Mouse (Mus musculus): ENCODE measurements around the gene Tcte2.

Tcte2 gene

DNA sequence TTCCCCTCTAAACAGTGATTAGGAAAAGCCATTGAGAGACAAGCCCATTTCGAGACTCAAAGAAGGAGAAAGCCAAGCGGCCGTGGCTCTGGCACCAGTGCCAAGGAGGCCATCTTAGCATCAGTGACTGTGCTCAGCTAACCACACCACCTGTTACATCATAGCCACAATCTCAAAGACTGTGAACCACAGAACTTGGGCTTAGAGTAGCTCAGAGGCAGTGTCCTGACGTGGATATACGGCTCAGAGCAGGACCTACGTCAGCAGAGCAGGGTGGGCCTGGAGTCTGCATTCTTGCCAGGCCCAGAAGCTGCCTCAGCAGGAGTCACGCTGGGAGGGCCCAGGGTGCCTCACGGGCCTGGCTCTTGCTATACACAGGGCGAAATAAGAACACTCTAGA is 46.1 kb downstream of the Tcte2 start:
- no peak for DNase-seq

- no peak for DNase-seq
These were observed 47.0 kb downstream of the Tcte2 start for GRCm38 (mm10) chr17:13714654-13715053.

- DNase-seq: no peak
These were observed 47.5 kb downstream of the Tcte2 start for GRCm38 (mm10) chr17:13714128-13714527.

- no peak for DNase-seq
These were observed 49.1 kb downstream of the Tcte2 start for GRCm38 (mm10) chr17:13712518-13712917.

GRCm38 (mm10) chr17:13712116-13712515 is 49.5 kb downstream of the Tcte2 start:
- no peak for DNase-seq

DNA sequence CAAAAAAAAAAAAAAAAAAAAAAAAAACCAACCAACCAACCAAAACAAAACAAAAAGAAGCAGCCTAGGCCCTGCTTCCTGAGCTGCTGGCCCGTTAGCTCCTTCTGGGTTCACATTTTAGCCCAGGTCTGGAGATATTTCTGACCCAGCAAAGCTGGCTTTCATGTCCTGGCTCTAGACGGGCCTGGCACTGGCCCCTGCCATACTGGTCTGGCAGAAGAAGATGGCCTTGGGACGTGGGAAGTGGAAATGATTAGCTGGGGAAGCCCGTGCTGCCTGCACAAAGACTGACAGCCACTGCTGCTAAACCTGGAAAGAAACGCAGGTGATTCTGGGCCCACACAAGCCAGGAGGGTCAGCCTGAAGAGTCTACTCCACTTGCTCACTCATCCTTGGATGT is 50.5 kb downstream of the Tcte2 start:
- DNase-seq: no peak

- peak; percentile 97 for DNase-seq
These were observed 56.1 kb downstream of the Tcte2 start for GRCm38 (mm10) chr17:13705481-13705921.

DNA sequence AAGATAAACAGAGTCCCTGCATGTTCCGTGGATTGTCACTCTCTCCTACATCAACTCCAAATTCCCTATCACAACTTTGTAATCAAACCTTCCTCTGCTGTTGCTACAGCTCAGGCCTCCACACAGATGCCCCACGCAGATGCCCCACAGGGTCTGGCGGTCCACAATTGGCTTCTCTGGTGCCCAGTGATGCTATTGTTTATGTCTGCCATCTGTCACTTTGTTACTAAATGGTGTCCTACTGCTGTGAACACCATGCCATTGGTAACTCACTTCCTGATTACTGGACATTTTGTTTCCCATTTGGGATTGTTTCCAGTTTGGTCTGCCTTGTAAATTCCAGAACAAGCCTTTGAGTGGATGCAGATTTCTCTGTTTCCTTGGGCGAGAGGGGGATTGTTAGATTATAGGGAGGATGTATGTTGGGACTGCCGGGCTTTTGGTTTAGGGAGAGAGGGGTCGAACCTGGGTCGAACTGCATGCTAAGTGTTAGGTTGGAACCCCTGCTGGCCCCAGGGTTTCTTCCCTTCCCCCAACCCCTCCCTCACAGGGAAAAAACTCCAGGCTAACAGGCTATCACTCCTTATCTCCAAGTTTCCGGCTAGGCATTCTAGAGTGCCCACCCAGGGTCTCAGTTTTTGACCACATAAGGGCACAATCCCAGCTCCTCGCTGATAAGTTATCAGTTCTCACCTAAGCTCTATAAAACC is 57.9 kb downstream of the Tcte2 start:
- no peak for DNase-seq

DNA sequence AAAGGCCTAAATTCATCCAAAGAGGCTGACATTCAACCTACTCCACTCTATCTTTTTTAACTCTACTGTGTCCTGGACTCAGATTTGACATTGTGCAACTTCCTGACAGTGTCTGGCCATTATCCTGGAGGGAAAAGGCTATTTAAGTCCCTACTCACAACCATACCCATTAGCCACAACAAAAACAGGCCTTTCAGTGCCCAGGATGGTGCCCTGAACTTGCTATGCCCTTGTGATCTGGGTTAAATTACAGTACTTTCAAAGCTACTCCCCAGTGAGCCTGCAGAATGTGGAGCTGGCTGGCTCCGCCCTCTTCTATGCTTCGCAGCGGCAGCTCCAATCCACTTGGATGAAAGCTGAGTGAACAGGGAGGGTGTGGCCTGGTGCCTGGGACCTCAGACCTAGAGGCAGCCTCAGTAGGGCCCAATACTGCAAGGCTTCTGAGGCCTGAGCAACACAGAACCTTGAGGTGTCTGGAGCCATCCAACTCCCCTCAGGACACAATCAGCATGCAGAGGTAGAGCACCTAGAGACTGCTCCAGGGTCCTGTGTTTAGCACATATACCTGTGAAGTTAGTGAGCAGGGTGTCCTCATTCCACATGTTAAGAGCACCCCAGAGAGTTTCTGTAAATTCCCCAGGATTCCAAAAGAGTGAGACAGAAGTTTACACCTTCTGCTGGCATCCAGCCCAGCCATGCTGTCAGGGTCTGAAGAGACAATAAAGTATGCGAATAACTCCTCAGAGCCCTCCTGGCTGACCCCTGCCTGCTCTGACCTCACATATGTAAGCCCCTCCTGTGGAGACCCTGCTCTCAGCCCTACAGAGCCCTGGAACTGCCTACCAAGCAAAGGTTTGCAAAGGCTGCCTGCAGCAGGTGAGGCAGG is 61.3 kb downstream of the Tcte2 start:
- peak; percentile 98 for DNase-seq

DNA sequence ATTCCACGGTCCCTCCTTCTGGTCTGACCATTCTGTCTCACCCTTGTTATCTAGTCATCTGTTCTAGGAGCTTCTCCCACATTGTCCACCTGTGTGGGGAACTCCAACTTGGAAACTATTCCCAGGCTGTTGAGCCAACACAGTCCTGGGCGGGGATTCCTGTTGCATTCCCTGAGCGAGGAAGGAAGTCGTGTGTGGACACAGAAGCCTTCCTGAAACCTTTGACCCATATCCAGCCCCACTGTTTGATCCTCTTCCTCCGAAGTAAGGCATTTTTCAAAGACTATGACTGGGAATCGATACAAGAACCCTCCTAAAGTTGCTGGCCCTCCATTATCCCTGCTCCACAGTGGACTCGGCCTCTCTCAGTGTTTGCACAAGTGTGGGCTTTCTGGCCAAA is 61.9 kb downstream of the Tcte2 start:
- DNase-seq: peak; percentile 98

- no peak for DNase-seq
These were observed 63.4 kb downstream of the Tcte2 start for GRCm38 (mm10) chr17:13698194-13698593.

DNA sequence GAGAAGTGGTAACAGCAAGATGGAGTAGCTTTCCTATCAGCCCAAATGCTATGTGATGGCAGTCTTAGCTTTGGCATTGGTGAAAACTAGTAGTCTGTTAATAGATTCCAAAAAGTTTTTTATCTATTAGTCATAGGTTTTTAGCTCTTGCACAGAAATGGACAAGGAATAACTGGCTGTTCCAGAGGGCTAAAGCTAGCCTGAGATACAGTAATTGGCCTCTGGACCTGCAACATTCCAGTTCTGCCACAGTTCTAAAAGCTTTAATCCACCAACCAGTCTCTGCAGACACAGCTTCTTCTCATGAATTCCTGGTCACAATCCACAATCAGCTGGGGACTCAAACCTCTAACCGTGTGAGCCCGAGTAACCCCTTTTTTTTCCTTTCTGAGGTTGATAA is 64.0 kb downstream of the Tcte2 start:
- DNase-seq: no peak

DNA sequence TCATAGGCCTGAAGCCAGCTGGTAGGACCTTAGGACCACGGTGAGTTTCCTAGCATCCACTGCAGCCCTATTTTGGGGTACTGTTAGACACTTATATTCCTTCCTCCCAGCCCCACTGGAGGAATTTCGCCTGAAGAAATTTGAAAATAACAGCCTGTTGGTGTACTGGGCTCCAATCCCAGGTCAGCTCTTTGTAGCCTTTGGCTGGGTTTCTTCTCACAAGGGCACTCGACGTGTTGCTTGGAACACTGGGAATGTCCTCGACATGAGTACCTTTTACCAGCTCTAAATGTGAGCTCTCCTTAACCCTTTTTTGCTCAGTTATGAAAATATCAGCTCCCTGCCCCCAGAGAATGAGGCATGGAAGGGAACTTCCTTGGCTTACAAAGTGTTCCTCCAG is 65.7 kb downstream of the Tcte2 start:
- DNase-seq: no peak

GRCm38 (mm10) chr17:13695211-13695610 is 66.4 kb downstream of the Tcte2 start:
- no peak for DNase-seq

GRCm38 (mm10) chr17:13694181-13694580 is 67.4 kb downstream of the Tcte2 start:
- no peak for DNase-seq

DNA sequence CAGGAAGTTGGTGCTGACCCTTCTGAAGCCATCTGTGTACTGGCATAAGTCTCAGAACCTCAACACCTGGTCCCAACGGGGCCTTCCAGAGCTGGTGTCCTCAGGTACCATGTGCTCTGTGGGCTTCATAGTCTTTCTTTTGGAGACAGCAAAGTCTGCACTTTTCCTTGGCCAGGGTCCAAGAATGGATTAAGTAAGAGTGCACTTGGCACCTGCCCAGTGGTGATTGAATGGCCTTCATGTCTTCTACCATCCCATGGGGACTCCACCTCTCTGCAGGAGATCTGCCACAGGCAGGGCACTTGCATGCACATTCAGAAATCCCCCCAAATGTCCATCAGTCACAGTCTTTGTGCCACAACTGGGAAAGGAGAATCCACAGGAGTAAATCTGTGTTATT is 74.0 kb downstream of the Tcte2 start:
- no peak for DNase-seq

DNA sequence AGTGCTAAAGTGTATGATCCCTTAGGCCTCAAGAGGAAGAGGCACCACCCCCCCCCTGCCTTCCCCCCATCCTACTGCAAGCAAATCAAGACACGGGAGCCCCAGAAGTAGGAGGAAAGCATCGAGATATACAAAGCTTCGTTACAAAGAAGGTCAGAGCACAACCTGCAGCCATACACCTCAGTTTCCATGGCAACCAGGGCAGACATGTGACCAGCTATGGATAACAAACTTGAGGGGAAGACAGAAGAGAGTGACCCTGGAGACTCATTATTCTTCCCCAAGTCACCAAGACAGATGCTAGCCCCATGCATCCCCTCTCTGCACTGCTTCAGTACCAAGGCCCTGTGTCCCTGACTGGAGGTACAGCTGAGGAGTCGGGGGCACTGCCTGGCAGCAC is 74.5 kb downstream of the Tcte2 start:
- DNase-seq: no peak

- peak; percentile 97 for DNase-seq
These were observed 76.0 kb downstream of the Tcte2 start for GRCm38 (mm10) chr17:13685621-13686020.

DNA sequence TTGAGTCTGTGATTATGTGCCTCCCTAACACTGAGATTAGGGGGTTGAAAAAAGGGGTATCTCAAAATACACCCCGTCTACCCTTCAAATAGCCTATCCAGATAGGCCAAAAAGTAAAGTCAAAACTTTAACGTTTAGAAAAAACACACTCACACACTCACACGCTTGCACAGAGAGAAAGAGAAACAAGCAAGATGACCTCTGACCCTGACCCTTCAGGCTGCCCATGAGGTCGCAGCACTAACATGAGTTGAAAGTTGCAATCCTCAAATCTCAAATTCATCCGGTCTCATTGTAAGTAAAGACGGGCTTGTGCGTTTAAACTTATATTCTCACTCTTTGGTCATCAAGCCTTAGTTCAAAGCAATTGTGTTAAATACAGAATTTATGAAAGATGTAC is 77.4 kb downstream of the Tcte2 start:
- DNase-seq: no peak

DNA sequence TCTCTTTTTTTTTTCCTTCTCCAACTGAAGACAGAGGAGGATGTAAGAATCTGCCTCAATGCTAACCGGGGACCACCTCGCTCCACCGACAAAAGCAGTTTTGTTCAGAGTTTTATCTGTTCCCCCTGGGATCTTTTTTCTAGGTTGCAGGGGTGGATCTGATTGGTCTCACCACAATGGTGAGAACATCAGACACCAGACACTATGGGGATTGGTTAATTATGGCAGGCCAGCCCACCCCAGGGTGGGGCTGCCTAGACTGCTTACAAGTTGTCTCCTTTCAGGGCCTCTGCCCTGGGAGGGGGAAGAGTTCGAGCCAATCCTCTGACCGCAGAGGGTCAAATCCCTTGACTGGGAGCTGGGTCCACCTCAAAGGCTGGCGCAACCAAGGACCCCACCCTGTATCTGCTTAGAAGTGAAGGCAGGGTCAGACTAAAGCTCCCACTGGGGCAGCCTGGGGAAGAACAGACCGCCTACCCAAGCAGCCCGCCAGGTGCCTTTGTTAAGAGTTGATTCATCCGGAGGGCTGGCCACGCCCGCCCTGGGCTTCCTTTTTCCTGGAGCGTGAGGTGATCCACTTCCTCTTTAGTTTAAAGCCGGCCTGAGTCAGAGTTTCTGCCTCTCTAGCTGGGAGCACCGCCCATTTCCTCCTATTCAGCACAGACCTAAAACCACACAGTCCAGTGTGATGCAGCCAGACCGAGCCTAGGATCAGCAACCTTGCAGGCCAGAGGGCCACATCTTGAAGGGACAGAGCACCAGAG is 78.0 kb downstream of the Tcte2 start:
- peak; percentile 100 for DNase-seq

- peak; percentile 93 for DNase-seq
These were observed 78.6 kb downstream of the Tcte2 start for GRCm38 (mm10) chr17:13683027-13683410.

DNA sequence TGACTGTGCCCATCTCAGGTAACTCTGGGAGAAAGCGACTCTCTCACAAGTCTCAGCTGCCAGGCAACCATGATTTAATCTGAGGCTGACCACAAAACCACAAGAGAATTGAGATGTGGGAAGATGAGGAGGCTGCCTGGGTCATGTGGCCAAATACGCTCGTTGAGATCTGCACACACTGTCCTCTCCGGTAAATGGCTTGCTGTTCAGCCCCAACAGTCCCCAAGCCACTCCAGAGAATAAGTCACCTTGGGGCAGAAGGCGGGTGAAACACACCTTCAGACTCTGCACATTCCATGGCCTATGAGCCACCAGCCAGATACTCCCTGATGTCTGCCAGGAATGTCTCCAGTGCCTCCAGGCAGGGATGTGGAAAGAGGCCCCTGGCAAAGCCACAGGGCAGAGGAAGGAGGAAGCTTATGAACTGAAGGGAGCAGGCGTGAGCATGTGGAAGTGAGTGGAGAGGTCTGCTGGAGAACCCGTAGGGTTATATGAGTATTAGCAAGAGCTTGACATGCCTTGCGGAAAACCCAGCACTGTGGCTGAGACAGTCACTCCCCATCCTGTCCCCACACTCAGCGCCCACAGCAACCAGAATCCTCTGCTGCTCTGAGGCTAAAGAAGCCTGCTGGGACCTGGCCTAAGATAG is 79.1 kb downstream of the Tcte2 start:
- peak; percentile 95 for DNase-seq

DNA sequence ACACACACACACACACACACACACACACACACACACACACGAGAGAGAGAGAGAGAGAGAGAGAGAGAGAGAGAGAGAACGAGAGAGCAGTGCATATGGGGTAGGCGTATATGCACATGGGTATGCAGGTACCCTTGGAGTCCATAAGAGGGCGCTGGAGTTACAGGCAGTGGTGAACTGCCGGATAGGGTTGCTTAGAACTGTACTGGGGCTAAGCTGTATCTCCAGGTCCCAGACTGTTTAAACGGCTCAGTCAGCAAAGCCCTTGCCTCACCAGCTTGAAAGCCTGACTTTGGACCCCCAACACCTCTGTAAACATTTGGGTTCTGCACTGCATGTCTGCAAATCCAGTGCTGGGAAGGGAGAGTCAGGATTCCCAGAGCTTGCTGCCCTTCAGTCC is 79.9 kb downstream of the Tcte2 start:
- no peak for DNase-seq
